Mouse (Mus musculus): ENCODE measurements around the gene Thpo. TPM values are rescaled to one million over a fixed set of nuclear protein-coding genes. Genes with fewer than 3 reads are reported as not detected.
A peak's percentile ranks its signal among the peaks of the same experiment; 100 is the strongest.

Thpo gene
- polyA plus RNA-seq, 1 experiment from 2014 or later, result 1.5 TPM

- ATAC-seq, result peak; percentile 82
- Histone ChIP-seq H3K36me3 (ENCODE audit: control insufficient read depth, insufficient read depth, low read length) (peaks cover 5% of the 10 kb centered on the region), H3K4me1 (ENCODE audit: control insufficient read depth, insufficient read depth, low read length) (peaks cover 28% of the 10 kb centered on the region), H3K4me2 (ENCODE audit: low read length) (peak within 1 kb of the TSS; percentile 95), H3K4me3 (ENCODE audit: low read depth, low read length) (peak within 1 kb of the TSS; percentile 69), H3K27ac (ENCODE audit: low read length) (peak within 1 kb of the TSS; percentile 95), H3K27me3 (ENCODE audit: control insufficient read depth, insufficient read depth, low read depth, low read length) (no peaks in the 10 kb centered on the region), H3K9me3 (replicated peaks; ENCODE audit: control insufficient read depth, low read length, poor library complexity, severe bottlenecking) (no peaks in the 10 kb centered on the region), H3K9ac (ENCODE audit: low read depth, low read length) (peak within 1 kb of the TSS; percentile 85)
- under 1% methylated on average over 61 of the region's 62 CpGs for WGBS
These were observed 16.9 kb downstream of the Thpo start, which contains the start of the genes Polr2h and Clcn2 for GRCm38 (mm10) chr16:20717181-20717977. Polr2h (plus strand) TSS chr16:20717665. Clcn2 (minus strand) TSS chr16:20717746.

- Histone ChIP-seq H3K9ac (ENCODE audit: low read depth, low read length) (peak overlapping the region; percentile 85), H3K4me1 (ENCODE audit: control insufficient read depth, insufficient read depth, low read length) (peaks cover 28% of the 10 kb centered on the region), H3K4me2 (ENCODE audit: low read length) (peak overlapping the region; percentile 95), H3K27ac (ENCODE audit: low read length) (peak overlapping the region; percentile 95), H3K27me3 (ENCODE audit: control insufficient read depth, insufficient read depth, low read depth, low read length) (no peaks in the 10 kb centered on the region), H3K36me3 (ENCODE audit: control insufficient read depth, insufficient read depth, low read length) (peaks cover 9% of the 10 kb centered on the region), H3K9me3 (replicated peaks; ENCODE audit: control insufficient read depth, low read length, poor library complexity, severe bottlenecking) (no peaks in the 10 kb centered on the region), H3K4me3 (ENCODE audit: low read depth, low read length) (peak overlapping the region; percentile 69)
- peak; percentile 41 for ATAC-seq
- WGBS, result 3% methylated on average over 8 of the region's 8 CpGs
These were observed 17.5 kb downstream of the Thpo start for GRCm38 (mm10) chr16:20716841-20717180.

GRCm38 (mm10) chr16:20715976-20716840 lies 18.1 kb downstream of the Thpo start:
- Histone ChIP-seq H3K9me3 (replicated peaks; ENCODE audit: control insufficient read depth, low read length, poor library complexity, severe bottlenecking) (no peaks in the 10 kb centered on the region), H3K4me2 (ENCODE audit: low read length) (peak overlapping the region; percentile 95), H3K9ac (ENCODE audit: low read depth, low read length) (peak overlapping the region; percentile 85), H3K27ac (ENCODE audit: low read length) (peak overlapping the region; percentile 95), H3K4me1 (ENCODE audit: control insufficient read depth, insufficient read depth, low read length) (peaks cover 28% of the 10 kb centered on the region), H3K4me3 (ENCODE audit: low read depth, low read length) (peak overlapping the region; percentile 69), H3K36me3 (ENCODE audit: control insufficient read depth, insufficient read depth, low read length) (peaks cover 9% of the 10 kb centered on the region), H3K27me3 (ENCODE audit: control insufficient read depth, insufficient read depth, low read depth, low read length) (no peaks in the 10 kb centered on the region)
- under 1% methylated on average over 47 of the region's 68 CpGs for WGBS
- peak; percentile 81 for ATAC-seq

DNA sequence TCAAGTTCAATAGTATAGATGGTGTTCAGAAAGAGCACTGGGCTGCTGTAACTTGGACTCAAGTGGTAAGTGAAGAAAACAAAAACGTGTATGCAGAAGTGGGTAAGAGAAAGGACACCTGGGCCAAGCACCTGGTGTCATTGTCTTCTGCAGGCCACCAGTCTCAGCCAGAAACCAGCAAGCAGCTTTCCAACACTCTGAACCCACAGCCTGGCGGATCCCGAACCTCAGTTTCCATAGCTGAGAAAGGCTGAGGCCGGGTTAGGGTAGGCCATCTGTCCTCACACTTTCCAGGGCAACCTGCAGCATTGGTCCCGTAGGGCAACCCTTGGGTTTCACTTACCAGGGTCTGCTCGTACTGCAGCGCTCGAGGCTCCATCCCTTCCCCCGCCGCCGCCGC lies 18.7 kb downstream of the Thpo start:
- under 1% methylated on average over 12 of the region's 12 CpGs for WGBS

GRCm38 (mm10) chr16:20715161-20715560 lies 19.1 kb downstream of the Thpo start:
- Histone ChIP-seq H3K9ac (ENCODE audit: low read depth, low read length) (peak overlapping the region; percentile 85), H3K4me1 (ENCODE audit: control insufficient read depth, insufficient read depth, low read length) (peaks cover 28% of the 10 kb centered on the region), H3K36me3 (ENCODE audit: control insufficient read depth, insufficient read depth, low read length) (peaks cover 9% of the 10 kb centered on the region), H3K4me2 (ENCODE audit: low read length) (peak overlapping the region; percentile 95), H3K4me3 (ENCODE audit: low read depth, low read length) (peak overlapping the region; percentile 69), H3K9me3 (replicated peaks; ENCODE audit: control insufficient read depth, low read length, poor library complexity, severe bottlenecking) (no peaks in the 10 kb centered on the region), H3K27me3 (ENCODE audit: control insufficient read depth, insufficient read depth, low read depth, low read length) (no peaks in the 10 kb centered on the region), H3K27ac (ENCODE audit: low read length) (peak overlapping the region; percentile 95; the same call in 1 of the 2 replicates)
- ATAC-seq, result no peak
- 79% methylated on average over 2 of the region's 2 CpGs for WGBS

More for the DNA sequence above, 18.7 kb downstream of the Thpo start:
- Histone ChIP-seq H3K9me3 (replicated peaks; ENCODE audit: control insufficient read depth, low read length, poor library complexity, severe bottlenecking) (no peaks in the 10 kb centered on the region), H3K4me1 (ENCODE audit: control insufficient read depth, insufficient read depth, low read length) (peaks cover 28% of the 10 kb centered on the region), H3K9ac (ENCODE audit: low read depth, low read length) (peak overlapping the region; percentile 85), H3K36me3 (ENCODE audit: control insufficient read depth, insufficient read depth, low read length) (peaks cover 9% of the 10 kb centered on the region), H3K4me3 (ENCODE audit: low read depth, low read length) (peak overlapping the region; percentile 69), H3K27ac (ENCODE audit: low read length) (peak overlapping the region; percentile 95), H3K4me2 (ENCODE audit: low read length) (peak overlapping the region; percentile 95), H3K27me3 (ENCODE audit: control insufficient read depth, insufficient read depth, low read depth, low read length) (no peaks in the 10 kb centered on the region)
- no peak; the same call in 1 of the 2 replicates for ATAC-seq

- Histone ChIP-seq H3K36me3 (ENCODE audit: control insufficient read depth, insufficient read depth, low read length) (peaks cover 9% of the 10 kb centered on the region), H3K4me2 (ENCODE audit: low read length) (peak overlapping the region; percentile 95), H3K9me3 (replicated peaks; ENCODE audit: control insufficient read depth, low read length, poor library complexity, severe bottlenecking) (no peaks in the 10 kb centered on the region), H3K4me3 (ENCODE audit: low read depth, low read length) (peak overlapping the region; percentile 69), H3K9ac (ENCODE audit: low read depth, low read length) (peak overlapping the region; percentile 85), H3K27me3 (ENCODE audit: control insufficient read depth, insufficient read depth, low read depth, low read length) (no peaks in the 10 kb centered on the region), H3K4me1 (ENCODE audit: control insufficient read depth, insufficient read depth, low read length) (peaks cover 28% of the 10 kb centered on the region), H3K27ac (ENCODE audit: low read length) (no peak overlapping the region)
- WGBS, result 29% methylated on average over 11 of the region's 11 CpGs
- no peak for ATAC-seq
These were observed 19.8 kb downstream of the Thpo start for GRCm38 (mm10) chr16:20714307-20715080.

- H3K4me3 ChIP-seq (ENCODE audit: low read depth, low read length), result no peak overlapping the region
- peaks cover 9% of the 10 kb centered on the region for H3K36me3 ChIP-seq (ENCODE audit: control insufficient read depth, insufficient read depth, low read length)
- no peaks in the 10 kb centered on the region for H3K9me3 ChIP-seq (replicated peaks; ENCODE audit: control insufficient read depth, low read length, poor library complexity, severe bottlenecking)
- ATAC-seq, result no peak
- H3K27me3 ChIP-seq (ENCODE audit: control insufficient read depth, insufficient read depth, low read depth, low read length), result no peaks in the 10 kb centered on the region
- no peak overlapping the region for H3K4me2 ChIP-seq (ENCODE audit: low read length)
- H3K9ac ChIP-seq (ENCODE audit: low read depth, low read length), result no peak overlapping the region
- 96% methylated on average over 7 of the region's 7 CpGs for WGBS
- H3K4me1 ChIP-seq (ENCODE audit: control insufficient read depth, insufficient read depth, low read length), result peaks cover 21% of the 10 kb centered on the region
- no peak overlapping the region for H3K27ac ChIP-seq (ENCODE audit: low read length)
These were observed 21.4 kb downstream of the Thpo start for GRCm38 (mm10) chr16:20712889-20713288.

- no peak overlapping the region for H3K27ac ChIP-seq (ENCODE audit: low read length)
- ATAC-seq, result no peak
- peaks cover 13% of the 10 kb centered on the region for H3K36me3 ChIP-seq (ENCODE audit: control insufficient read depth, insufficient read depth, low read length)
- H3K9ac ChIP-seq (ENCODE audit: low read depth, low read length), result no peak overlapping the region
- 65% methylated on average over 9 of the region's 9 CpGs for WGBS
- H3K27me3 ChIP-seq (ENCODE audit: control insufficient read depth, insufficient read depth, low read depth, low read length), result no peaks in the 10 kb centered on the region
- no peak overlapping the region for H3K4me3 ChIP-seq (ENCODE audit: low read depth, low read length)
- no peak overlapping the region for H3K4me2 ChIP-seq (ENCODE audit: low read length)
- peaks cover 21% of the 10 kb centered on the region for H3K4me1 ChIP-seq (ENCODE audit: control insufficient read depth, insufficient read depth, low read length)
- no peaks in the 10 kb centered on the region for H3K9me3 ChIP-seq (replicated peaks; ENCODE audit: control insufficient read depth, low read length, poor library complexity, severe bottlenecking)
These were observed 22.1 kb downstream of the Thpo start for GRCm38 (mm10) chr16:20712190-20712589.

Measured in midbrain, embryonic 16.5 days (tissue).